Mouse (Mus musculus): ENCODE data around the gene Cox7b. TPM values are rescaled to one million over a fixed set of nuclear protein-coding genes. Genes with fewer than 3 reads are reported as not detected.

Gene Cox7b
- total RNA-seq, 2 experiments from 2014 or later: 314 to 326 TPM

Other genes starting within 250 kb of the Cox7b start
- 100 to 1,000 TPM; 146 to 151 TPM for gene Atrx, start 86.3 kb upstream of the Cox7b start, total RNA-seq (2021)
- 10 to 100 TPM; 12.5 to 12.6 TPM for gene Magt1, start 3.8 kb upstream of the Cox7b start, total RNA-seq (2021)
- 1 to 10 TPM; 7.2 to 8.3 TPM for gene Atp7a, start 11.6 kb downstream of the Cox7b start, total RNA-seq (2021)
- 1 to 10 TPM in 1 of 2 experiments, under 1 TPM in 1; 1.00 to 1.2 TPM for gene Tlr13, start 127.5 kb downstream of the Cox7b start, total RNA-seq (2021)
- 100 to 1,000 TPM; 472 to 481 TPM for gene Pgk1, start 171.4 kb downstream of the Cox7b start, total RNA-seq (2021)
- gene Taf9b, start 205.5 kb downstream of the Cox7b start, total RNA-seq (2021): 10 to 100 TPM; 25.7 to 25.9 TPM
- gene Fnd3c2, start 239.7 kb downstream of the Cox7b start, total RNA-seq (2021): not detected

Measured in left cerebral cortex, adult 18-20 months (tissue).